In genomic region chr4:31642161-31642560, GRCm38 (mm10) we compare ENCODE assay signal across 7 mouse cellular contexts.
A peak's percentile ranks its signal among the peaks of the same experiment; 100 is the strongest.
DNase-seq lines count a peak whose midpoint lies in the region; TF ChIP-seq lines count a peak whose summit lies in the region.

No protein-coding gene starts in this region.

- H3K4me3 ChIP-seq in layer of hippocampus, adult 2 months: no peak overlapping the region

- peak; percentile 28 for DNase-seq in urinary bladder, postnatal 14 days (ENCODE audit: low spot score)
- DNase-seq in urinary bladder, postnatal 10 days (ENCODE audit: low spot score): no peak
- DNase-seq in embryo, embryonic 10.5 days (ENCODE audit: low spot score): peak; percentile 61
- peak; percentile 12 for DNase-seq in heart, adult 8-10 months (ENCODE audit: low spot score)
- DNase-seq in layer of hippocampus, adult 2 months (ENCODE audit: low spot score in 2 of 2): peak; percentile 26 to 46
- peak; percentile 43 for DNase-seq in mesoderm, embryonic 11.5 days (ENCODE audit: low read depth, low spot score)
- peak; percentile 62 for DNase-seq in telencephalon, adult 2 months (ENCODE audit: low read depth, low spot score)

- H3K27ac ChIP-seq in layer of hippocampus, adult 2 months: no peak overlapping the region

- peak; percentile 65 for TF ChIP-seq CTCF in layer of hippocampus, adult 2 months (conservative IDR thresholded peaks at IDR 0.05)
